Mouse (Mus musculus): ENCODE measurements around the gene Zfp638.
"Not testable (repeated sequence)": the region's sequence is repeated elsewhere in the genome, so short reads cannot be mapped to it uniquely, and the experiment has no call there.

Zfp638 gene

GRCm38 (mm10) chr6:83866954-83867597 is at the start of gene Zfp638:
TSS of gene Zfp638 (plus strand) at chr6:83867109.
- DNase-seq (ENCODE audit: low read depth, low spot score) = peak; percentile 90

GRCm38 (mm10) chr6:83818996-83819395 is 47.9 kb upstream of the Zfp638 start:
- no peak for DNase-seq (ENCODE audit: low read depth, low spot score)

DNA sequence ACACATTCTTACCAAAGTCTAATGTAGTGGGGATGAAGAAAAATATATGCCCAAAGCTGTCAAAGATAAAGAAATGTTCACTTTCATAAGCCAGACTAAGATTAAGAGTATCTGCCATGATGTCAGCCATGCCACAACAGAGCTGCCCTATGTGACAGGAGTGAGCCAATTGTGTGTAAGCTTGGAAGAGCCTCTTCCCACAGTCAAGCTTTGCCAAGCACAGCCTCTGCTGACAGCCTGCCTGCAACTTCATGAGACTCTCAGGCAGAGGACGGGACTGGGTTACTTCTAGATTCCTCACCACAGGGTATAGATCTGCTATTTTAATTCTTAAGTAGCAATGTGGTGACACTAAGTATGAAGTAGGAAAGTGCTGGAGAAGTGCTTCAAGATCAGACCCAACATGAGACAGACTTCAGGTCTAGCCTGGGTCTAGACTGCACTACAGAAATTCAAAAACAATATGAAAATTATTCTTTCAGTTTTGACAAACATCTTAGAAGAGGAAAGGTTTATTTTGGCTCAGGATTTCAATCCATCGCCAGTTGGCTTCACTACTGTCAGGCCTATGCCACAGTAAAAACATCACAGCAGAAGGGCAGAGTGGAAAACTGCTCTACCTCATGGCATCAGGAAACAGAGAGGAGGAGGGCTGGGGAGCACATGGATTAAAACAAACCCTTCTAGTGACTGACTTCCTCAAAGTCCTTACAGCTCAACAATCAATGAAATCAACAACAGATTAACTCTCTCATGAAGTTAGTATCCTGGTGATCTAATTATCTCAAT is 46.0 kb upstream of the Zfp638 start:
- DNase-seq (ENCODE audit: low read depth, low spot score) = no peak

DNA sequence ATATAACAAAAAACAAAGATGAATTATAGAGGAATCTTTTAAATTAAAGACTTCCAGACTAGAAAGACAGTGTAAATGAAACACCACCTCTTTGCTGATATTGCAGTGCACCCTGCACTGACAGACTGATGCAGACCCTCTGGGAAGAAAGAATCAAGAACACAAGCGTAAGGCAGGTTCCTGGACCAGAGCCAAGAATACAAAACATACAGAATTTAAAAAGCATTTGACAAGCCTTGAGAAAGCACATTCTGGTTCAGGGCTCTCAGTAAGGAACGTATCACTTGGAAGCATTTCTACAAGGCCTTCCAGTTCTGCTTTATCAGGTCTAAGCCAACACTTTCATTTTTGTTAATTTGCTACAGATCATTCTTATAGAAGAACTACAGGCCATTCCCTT is 45.1 kb upstream of the Zfp638 start:
- no peak for DNase-seq (ENCODE audit: low read depth, low spot score)

- peak; percentile 16 for DNase-seq (ENCODE audit: low read depth, low spot score)
Measured at GRCm38 (mm10) chr6:83830941-83831605, 35.8 kb upstream of the Zfp638 start.

GRCm38 (mm10) chr6:83831606-83832123 is 35.2 kb upstream of the Zfp638 start, which contains the start of gene Paip2b:
TSS of gene Paip2b (minus strand) at chr6:83831741.
- DNase-seq (ENCODE audit: low read depth, low spot score) = peak; percentile 100

GRCm38 (mm10) chr6:83832393-83832792 is 34.5 kb upstream of the Zfp638 start:
- not testable (repeated sequence) for DNase-seq (ENCODE audit: low read depth, low spot score)

DNA sequence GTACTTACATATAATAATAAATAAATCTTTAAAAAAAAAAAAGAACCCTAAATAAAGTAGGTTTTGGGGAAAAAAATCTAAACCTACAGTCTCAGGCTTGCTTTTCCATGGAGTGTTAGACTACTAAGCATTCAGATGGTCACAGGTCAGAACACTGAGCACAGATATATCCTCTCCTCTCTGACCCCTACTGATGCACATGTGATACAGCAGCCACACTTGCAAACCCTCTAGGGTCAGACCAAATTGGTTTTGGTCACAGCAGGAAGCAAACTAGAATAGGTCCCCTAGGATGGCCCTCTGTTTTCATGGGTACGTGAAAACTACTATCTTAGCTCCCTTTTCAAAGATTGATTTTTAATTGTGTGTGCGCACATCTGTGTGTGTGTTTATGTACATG is 30.1 kb upstream of the Zfp638 start:
- DNase-seq (ENCODE audit: low read depth, low spot score) = no peak

DNA sequence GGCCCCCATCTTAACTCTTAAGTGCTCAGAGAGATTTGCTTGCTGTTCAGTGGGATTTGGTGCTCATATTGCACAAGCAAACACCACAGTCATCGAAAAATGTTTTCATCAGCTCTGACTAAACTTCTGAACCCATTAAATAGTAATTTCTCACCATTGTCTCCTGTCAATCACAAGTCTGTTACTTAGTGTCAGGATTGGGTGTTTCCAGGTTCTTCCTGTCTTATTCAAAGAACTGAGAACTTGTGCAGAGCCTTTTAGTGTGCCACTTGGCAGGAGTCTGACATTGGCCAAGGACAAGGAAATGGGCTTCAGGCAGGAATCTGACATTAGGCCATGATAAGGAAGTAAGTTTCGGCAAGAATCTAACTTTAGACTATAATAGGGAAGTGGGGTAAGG is 28.9 kb upstream of the Zfp638 start:
- DNase-seq (ENCODE audit: low read depth, low spot score) = no peak

DNA sequence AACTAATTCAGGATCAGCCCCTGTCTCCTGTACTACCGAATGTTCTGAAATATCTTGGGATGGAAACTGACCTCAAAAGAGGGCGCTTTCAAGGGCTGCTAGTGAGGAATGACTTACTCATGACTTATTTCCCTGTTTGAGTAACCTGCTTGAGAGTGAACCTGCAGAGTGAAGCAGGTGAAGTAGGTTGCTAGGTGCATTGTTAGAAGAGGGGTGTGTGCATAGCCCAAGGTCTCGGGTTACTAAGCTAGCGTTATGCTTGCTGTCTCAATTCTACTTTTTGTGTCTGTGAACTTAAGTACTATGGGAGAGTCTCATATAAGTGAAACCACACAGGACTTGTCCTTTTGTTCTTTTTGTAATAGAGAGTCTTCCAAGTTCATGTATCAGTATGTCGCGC is 26.8 kb upstream of the Zfp638 start:
- DNase-seq (ENCODE audit: low read depth, low spot score) = no peak

DNA sequence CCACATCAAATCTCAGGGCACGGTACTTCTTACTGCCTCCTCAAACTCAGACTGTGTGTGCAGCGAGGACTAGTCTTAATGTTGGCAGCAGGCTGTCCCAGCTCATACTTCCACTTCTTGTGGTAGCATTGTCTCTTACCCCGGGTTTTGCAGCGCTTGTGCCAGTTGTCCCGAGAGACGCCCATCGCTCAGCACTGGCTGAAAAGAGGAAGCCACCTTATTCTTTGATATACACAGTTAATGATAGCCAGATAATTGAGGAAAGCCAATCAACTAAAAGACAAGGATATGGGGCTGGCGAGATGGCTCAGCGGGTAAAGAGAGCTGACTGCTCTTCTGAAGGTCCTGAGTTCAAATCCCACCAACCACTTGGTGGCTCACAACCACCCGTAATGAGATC is 22.0 kb upstream of the Zfp638 start:
- DNase-seq (ENCODE audit: low read depth, low spot score) = no peak

DNA sequence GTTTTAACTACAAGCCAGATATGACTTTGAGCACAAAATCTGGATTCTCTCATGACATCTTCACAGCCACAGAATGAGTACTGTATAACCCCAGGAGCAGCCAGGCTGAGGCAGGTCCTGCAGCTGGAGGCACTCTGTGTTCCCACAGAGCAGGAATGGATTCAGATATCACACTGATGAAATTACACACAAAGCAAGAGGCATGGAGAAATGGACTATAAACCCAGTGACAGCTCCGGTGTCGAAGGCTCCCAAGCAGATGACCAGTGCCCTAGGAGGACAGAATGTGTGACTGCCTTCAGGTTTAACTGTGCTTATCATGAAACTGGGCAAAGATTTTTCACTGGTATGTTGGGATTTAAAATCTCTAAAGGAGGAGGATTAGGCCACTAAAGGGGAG is 20.8 kb upstream of the Zfp638 start:
- DNase-seq (ENCODE audit: low read depth, low spot score) = no peak

DNA sequence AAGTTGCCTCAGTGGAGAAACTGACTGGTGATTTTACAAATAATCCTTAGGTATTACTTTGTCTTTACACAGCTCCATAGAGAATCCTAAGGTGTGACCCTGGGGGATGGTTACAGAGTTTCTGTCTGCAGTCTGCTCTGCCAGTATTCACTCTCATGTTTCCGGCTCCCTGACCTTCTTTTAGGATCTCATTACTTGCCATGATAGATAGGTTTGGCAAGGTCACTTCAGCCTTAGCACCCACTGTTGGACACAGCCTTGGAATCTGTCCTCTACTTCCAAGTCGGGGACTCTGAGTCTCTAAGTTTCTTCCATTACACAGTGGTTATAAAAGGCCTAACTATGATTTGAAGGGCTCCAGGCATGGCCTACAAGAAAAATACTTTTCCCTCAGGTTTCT is 17.5 kb upstream of the Zfp638 start:
- no peak for DNase-seq (ENCODE audit: low read depth, low spot score)

DNA sequence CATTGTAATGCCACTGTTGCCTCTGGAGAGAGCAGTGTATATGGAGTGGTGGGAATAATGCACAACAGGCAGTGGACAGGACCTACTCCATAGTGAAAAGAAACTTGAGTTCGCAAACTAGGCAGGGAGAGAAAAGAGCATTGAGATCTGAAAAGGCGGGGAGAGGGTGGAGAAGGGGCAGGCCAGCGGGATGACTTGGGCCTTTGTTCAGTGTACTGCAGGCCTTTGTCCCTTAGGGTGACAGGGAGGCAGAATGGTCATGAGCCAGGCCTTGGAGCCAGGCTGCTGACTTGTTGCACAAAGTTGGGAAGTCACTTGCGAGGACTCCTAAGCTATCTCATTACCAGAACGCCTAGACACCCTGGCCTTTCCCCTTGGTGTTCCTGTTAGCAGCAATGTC is 9.4 kb upstream of the Zfp638 start:
- DNase-seq (ENCODE audit: low read depth, low spot score) = no peak

DNA sequence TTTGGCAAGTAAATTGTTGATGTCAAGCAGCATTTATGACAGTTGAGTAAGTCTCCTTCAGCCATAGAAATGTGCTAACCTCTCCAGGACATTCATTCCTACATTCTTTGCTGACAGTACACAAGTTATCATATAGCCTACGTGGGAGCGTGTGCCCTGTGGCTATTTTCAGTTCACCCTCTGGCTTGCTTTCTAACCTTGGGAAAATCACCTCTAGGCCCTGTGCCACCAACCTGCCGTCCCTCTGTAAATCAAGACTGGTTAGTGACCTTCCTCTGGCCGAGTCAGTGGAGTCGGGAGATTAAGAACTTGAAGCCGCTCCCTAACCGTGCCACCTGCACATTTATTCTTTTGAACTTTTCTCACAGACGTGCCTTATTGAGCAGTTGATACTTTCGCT is 6.9 kb upstream of the Zfp638 start:
- DNase-seq (ENCODE audit: low read depth, low spot score) = no peak

- no peak for DNase-seq (ENCODE audit: low read depth, low spot score)
Measured at GRCm38 (mm10) chr6:83863538-83863937, 3.4 kb upstream of the Zfp638 start.

DNA sequence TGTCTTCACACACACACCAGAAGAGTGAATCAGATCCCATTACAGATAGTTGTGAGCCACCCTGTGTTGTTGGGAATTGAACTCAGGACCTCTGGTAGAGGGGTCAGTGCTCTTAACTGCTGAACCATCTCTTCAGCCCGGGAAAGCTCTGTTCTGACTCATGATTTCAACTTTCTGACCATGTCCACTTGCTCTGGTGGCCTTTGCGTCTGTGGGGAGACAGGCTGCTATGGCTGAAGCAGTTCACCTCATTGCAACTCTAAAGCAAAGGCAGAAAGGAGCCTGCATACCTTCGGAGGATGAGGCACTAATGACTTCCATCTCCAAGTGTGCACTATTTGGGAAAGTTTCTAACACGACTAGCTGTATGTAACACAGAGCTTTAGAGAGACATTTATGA is 486 bp upstream of the Zfp638 start:
- no peak for DNase-seq (ENCODE audit: low read depth, low spot score)

- peak; percentile 17 for DNase-seq (ENCODE audit: low read depth, low spot score)
Measured at GRCm38 (mm10) chr6:83867598-83868585, 983 bp downstream of the Zfp638 start.

DNA sequence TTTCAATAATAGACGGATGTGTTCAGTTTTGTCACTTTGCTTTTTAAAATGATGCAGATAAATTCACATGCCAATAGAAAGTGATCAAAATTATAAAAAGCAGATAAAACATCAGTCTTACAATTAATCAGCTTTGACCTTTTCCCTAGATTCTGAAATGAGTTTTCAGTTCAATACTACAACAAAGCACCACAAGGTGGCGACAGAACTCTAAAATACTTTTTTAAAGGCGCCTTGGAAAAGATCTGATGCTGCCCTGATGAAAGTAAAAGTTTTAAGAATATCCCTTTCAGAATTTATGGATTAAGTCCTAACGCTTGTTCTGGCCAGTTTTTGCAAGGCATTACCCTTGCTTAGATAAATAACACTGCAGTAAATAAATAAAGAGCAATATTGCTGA is 12.9 kb downstream of the Zfp638 start:
- DNase-seq (ENCODE audit: low read depth, low spot score) = peak; percentile 55

DNA sequence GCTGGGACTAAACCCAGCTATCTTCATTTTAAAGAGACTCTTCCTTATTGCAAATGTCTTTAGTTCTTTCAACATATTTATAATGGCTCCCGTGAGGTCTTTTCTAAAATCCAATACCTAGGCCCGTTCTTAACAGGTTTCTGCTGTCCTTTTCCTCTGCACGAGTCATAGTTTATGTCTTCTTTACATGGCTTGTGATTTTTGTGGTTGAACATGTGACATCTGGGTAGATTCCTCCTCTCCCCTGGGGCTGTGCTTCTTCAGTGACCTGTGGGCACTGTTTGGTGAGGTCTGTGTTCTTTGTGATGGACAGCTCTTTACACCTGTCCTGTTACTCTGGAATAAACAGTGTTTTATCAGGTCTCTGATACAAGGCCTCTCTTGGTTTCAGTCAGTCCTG is 19.9 kb downstream of the Zfp638 start:
- DNase-seq (ENCODE audit: low read depth, low spot score) = no peak

DNA sequence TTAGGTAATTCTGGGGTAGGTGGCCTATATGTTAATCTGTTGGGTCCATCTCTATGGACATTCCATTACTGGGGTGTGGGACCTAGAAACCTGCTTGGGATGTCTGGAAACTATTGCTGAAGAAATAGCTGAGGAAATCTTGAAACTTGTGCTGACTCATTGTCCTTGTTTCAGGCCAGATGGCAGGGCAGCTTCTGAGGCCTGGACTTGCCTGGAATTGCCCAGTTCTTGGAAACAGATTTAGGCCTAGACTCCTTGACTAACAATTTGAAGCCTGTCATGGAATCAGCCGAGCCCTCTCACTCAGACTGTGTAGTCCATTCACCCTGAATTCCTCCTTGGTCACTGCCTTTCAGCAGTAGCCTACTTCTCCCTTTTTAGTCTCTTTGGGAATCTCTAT is 21.9 kb downstream of the Zfp638 start:
- DNase-seq (ENCODE audit: low read depth, low spot score) = no peak
